Mouse (Mus musculus): ENCODE measurements around the gene Olfr625-ps1. TPM values are rescaled to one million over a fixed set of nuclear protein-coding genes. Genes with fewer than 3 reads are reported as not detected.
"Not testable (repeated sequence)": the region's sequence is repeated elsewhere in the genome, so short reads cannot be mapped to it uniquely, and the experiment has no call there.

Gene Olfr625-ps1
- total RNA-seq (2021): not detected

DNA sequence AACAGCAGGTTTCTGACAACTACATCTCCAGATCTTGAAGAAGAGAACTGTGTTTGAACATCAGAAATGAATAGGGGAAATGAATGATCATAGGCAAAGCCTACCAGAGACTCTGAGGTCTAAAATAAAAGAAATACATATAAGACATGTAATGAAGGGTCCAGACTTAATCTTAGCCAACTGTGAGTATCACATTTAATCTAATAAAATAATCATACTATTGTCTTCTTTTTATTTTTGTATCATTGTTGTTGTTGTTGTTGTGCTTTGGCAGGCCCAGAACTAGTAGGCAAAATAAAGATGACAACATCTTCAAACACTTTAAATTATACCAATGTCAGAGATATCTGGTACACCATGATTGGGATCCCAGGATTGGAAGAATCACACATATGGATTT, at the start of gene Olfr625-ps1:
Olfr625-ps1 (plus strand) TSS at position 301 of the 400 bp plus-strand sequence.
- intact Hi-C loops (cut with DNase I): no loop called here
- DNase-seq: no peak

- DNase-seq: no peak
- intact Hi-C loops (cut with DNase I): no loop called here
These were observed 45.7 kb upstream of the Olfr625-ps1 start for GRCm38 (mm10) chr7:103636795-103637194.

GRCm38 (mm10) chr7:103642602-103643001, 39.9 kb upstream of the Olfr625-ps1 start, which contains the start of gene Olfr622:
Gene Olfr622 (minus strand): TSS chr7:103642702.
- no peak for DNase-seq
- intact Hi-C loops (cut with DNase I): no loop called here

DNA sequence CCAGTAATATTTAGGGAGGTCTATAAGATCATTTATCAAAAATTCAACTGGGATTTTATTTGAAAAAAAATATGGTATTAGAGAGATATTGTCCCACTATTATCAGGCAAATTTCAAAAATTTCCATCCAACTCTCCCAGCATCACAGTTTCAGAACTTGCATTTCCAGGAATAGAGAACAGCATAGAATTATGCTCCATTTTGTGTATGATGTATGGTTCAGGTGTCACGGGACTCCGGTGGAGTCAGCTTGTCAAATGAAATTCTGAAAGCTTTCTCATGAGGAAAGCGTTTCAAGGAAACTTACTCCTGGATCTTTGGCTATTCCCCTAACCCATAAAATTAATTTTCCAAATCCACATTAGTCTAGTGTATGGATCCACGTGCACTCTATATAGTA, 38.5 kb upstream of the Olfr625-ps1 start:
- intact Hi-C loops (cut with DNase I): no loop called here
- no peak for DNase-seq

- intact Hi-C loops (cut with DNase I): no loop called here
- DNase-seq: no peak
These were observed 18.9 kb upstream of the Olfr625-ps1 start, which contains the start of gene Olfr623 for GRCm38 (mm10) chr7:103663598-103663997. Gene Olfr623 (minus strand): TSS chr7:103663698.

DNA sequence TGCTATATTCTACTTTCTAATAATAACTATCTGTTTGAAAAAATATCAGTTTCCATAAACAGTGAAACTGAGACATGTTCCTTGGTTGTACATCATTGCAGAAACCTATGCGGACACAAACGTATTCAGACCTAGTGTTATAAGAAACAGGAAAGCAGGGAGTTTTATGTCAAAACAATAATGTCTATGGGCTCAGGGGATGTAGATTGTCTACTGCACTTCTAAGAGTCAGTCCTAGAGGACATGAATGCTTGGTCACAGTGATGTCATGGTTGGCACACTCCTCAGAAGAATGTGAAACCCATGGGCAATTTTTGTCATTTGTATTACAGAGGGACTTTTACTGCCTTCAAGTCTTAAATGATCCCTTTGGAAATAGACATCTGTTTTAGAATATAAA, 11.4 kb upstream of the Olfr625-ps1 start, which contains the start of gene Olfr624:
Olfr624 (minus strand) TSS at position 101 of the 400 bp plus-strand sequence.
- DNase-seq: no peak
- intact Hi-C loops (cut with DNase I): no loop called here

- DNase-seq: no peak
- intact Hi-C loops (cut with DNase I): no loop called here
These were observed 16.9 kb downstream of the Olfr625-ps1 start for GRCm38 (mm10) chr7:103699469-103699868.

DNA sequence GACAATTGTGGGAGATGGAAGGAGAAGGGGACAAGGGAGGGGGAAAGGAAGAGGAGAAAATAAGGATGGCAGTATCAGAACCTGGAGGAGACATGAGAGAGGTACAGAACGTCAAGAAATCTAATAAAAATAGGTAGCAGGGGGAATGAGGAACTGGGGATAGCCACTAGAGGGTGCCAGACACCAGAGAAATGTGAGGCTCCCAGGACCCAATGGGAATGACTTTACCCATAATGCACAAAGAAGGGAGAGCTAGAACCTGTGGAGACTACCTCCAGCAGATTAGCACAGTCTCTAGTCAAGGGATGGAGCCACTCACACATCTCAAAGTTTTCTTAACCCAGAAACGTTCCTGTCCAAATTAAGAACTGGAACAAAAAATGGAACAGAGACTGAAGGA, 29.5 kb downstream of the Olfr625-ps1 start:
- intact Hi-C loops (cut with DNase I): no loop called here
- DNase-seq: peak in 1 of 2 experiments; percentile 1

DNA sequence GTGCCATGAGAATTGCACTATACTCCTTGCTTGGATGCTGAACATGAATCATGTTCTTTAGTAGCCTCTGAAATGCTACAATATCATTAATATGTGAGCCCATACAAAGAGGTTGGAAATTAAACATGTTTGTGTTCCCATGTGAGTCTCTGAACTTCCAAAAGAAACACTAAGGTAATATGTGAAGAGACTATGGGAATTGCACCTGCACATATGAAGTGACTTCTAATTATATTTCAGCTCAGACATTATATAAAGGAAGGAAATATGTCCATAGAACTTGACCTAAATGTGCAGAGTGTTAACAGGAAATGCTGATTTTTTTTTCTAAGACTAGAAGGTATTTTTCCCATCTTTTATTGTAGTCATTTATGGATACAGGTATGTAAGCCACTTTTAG, 31.9 kb downstream of the Olfr625-ps1 start, which contains the start of gene Olfr243:
Olfr243 (plus strand) TSS at position 301 of the 400 bp plus-strand sequence.
- DNase-seq: no peak
- intact Hi-C loops (cut with DNase I): no loop called here

- intact Hi-C loops (cut with DNase I); DNase-seq: not testable (repeated sequence)
These were observed 33.9 kb downstream of the Olfr625-ps1 start for GRCm38 (mm10) chr7:103716398-103716797.

DNA sequence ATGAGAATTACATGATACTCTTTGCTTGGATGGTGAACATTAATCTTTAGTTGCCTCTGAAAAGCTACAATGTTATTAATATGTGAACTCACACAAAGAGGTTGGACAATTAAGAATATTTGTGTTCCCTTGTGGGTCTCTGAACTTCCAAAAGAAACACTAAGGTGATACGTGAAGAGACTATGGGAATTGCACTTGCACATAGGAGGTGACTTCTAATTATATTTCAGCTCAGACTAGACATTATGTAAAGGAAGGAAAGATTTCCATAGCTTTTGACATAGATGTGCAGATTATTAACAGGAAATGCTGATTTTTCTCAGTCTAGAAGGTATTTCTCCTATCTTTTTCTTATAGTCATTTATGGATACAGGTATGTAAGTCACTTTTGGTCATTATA, 47.6 kb downstream of the Olfr625-ps1 start, which contains the start of gene Olfr628:
Olfr628 (plus strand) TSS at position 301 of the 400 bp plus-strand sequence.
- intact Hi-C loops (cut with DNase I): no loop called here
- no peak for DNase-seq

Other genes with a start within 250 kb of the Olfr625-ps1 start
- gene Olfr605, start 237.3 kb upstream of the Olfr625-ps1 start, total RNA-seq (2021): not detected
- not detected for gene Olfr606, start 233.7 kb upstream of the Olfr625-ps1 start, total RNA-seq (2021)
- gene Olfr607, start 218.6 kb upstream of the Olfr625-ps1 start, total RNA-seq (2021): not detected
- gene Olfr608, start 212.8 kb upstream of the Olfr625-ps1 start, total RNA-seq (2021): not detected
- gene Olfr609, start 184.7 kb upstream of the Olfr625-ps1 start, total RNA-seq (2021): not detected
- gene Olfr610, start 170.6 kb upstream of the Olfr625-ps1 start, total RNA-seq (2021): not detected
- gene Olfr611, start 161.9 kb upstream of the Olfr625-ps1 start, total RNA-seq (2021): not detected
- not detected for gene Olfr612, start 140.0 kb upstream of the Olfr625-ps1 start, total RNA-seq (2021)
- gene Olfr613, start 134.6 kb upstream of the Olfr625-ps1 start, total RNA-seq (2021): not detected
- gene Olfr615, start 126.6 kb upstream of the Olfr625-ps1 start, total RNA-seq (2021): not detected
- not detected for gene Olfr616, start 113.6 kb upstream of the Olfr625-ps1 start, total RNA-seq (2021)
- gene Olfr617, start 109.7 kb upstream of the Olfr625-ps1 start, total RNA-seq (2021): not detected
- not detected for gene Olfr618, start 92.6 kb upstream of the Olfr625-ps1 start, total RNA-seq (2021)
- gene Olfr619, start 82.1 kb upstream of the Olfr625-ps1 start, total RNA-seq (2021): not detected
- not detected for gene Olfr620, start 70.2 kb upstream of the Olfr625-ps1 start, total RNA-seq (2021)
- not detected for gene Olfr622, start 40.0 kb upstream of the Olfr625-ps1 start, total RNA-seq (2021)
- not detected for gene Olfr623, start 19.0 kb upstream of the Olfr625-ps1 start, total RNA-seq (2021)
- gene Olfr624, start 11.5 kb upstream of the Olfr625-ps1 start, total RNA-seq (2021): not detected
- not detected for gene Olfr243, start 32.0 kb downstream of the Olfr625-ps1 start, total RNA-seq (2021)
- not detected for gene Olfr628, start 47.7 kb downstream of the Olfr625-ps1 start, total RNA-seq (2021)
- not detected for gene Olfr629, start 62.2 kb downstream of the Olfr625-ps1 start, total RNA-seq (2021)
- gene Olfr630, start 74.6 kb downstream of the Olfr625-ps1 start, total RNA-seq (2021): not detected
- gene Olfr69, start 88.9 kb downstream of the Olfr625-ps1 start, total RNA-seq (2021): not detected
- gene Olfr68, start 97.0 kb downstream of the Olfr625-ps1 start, total RNA-seq (2021): not detected
- not detected for gene Olfr67, start 109.1 kb downstream of the Olfr625-ps1 start, total RNA-seq (2021)
- 1,000 to 10,000 TPM; 1,102 to 1,464 TPM for gene Hbb-bt, start 131.3 kb downstream of the Olfr625-ps1 start, total RNA-seq (2021)
- over 10,000 TPM in 1 of 2 experiments, 1,000 to 10,000 TPM in 1; 9,168 to 11,645 TPM for gene Hbb-bs, start 145.4 kb downstream of the Olfr625-ps1 start, total RNA-seq (2021)
- not detected for gene Hbb-bh2, start 157.8 kb downstream of the Olfr625-ps1 start, total RNA-seq (2021)
- gene Hbb-bh1, start 160.4 kb downstream of the Olfr625-ps1 start, total RNA-seq (2021): not detected
- not detected for gene Hbb-y, start 170.5 kb downstream of the Olfr625-ps1 start, total RNA-seq (2021)
- not detected for gene Olfr66, start 203.5 kb downstream of the Olfr625-ps1 start, total RNA-seq (2021)
- not detected for gene Olfr64, start 211.8 kb downstream of the Olfr625-ps1 start, total RNA-seq (2021)
- gene Olfr65, start 220.8 kb downstream of the Olfr625-ps1 start, total RNA-seq (2021): not detected
- gene Olfr631, start 246.1 kb downstream of the Olfr625-ps1 start, total RNA-seq (2021): not detected